Mouse (Mus musculus): ENCODE data around the gene Mapkap1. TPM values are rescaled to one million over a fixed set of nuclear protein-coding genes. Genes with fewer than 3 reads are reported as not detected.

Mapkap1 gene
- polyA plus RNA-seq, 1 experiment from 2014 or later = 94.3 TPM

GRCm38 (mm10) chr2:34563089-34563694 is 156.6 kb downstream of the Mapkap1 start:
- Histone ChIP-seq H3K4me3 (replicated peaks) (no peak overlapping the region), H3K27me3 (replicated peaks) (no peaks in the 10 kb centered on the region), H3K36me3 (no peaks in the 10 kb centered on the region), H3K9me3 (replicated peaks) (no peaks in the 10 kb centered on the region), H3K27ac (replicated peaks) (no peak overlapping the region), H3K4me1 (0 out of 2 replicates have a peak, but pooled peaks cover 10% of the 10 kb centered on the region), H3K4me2 (no peak overlapping the region), H3K9ac (replicated peaks) (no peak overlapping the region)
- no peak for ATAC-seq (ENCODE audit: low FRiP score)
- WGBS = 68% methylated on average over 12 of the region's 12 CpGs

- no peaks in the 10 kb centered on the region for H3K9me3 ChIP-seq (replicated peaks)
- no peak overlapping the region for H3K4me3 ChIP-seq (replicated peaks)
- H3K9ac ChIP-seq (replicated peaks) = no peak overlapping the region
- no peaks in the 10 kb centered on the region for H3K27me3 ChIP-seq (replicated peaks)
- H3K4me2 ChIP-seq = no peak overlapping the region
- no peaks in the 10 kb centered on the region for H3K36me3 ChIP-seq
- no peak for ATAC-seq (ENCODE audit: low FRiP score)
- H3K4me1 ChIP-seq = 0 out of 2 replicates have a peak, but pooled peaks cover 10% of the 10 kb centered on the region
- H3K27ac ChIP-seq (replicated peaks) = no peak overlapping the region
Observed at GRCm38 (mm10) chr2:34563865-34564264, 157.3 kb downstream of the Mapkap1 start.

GRCm38 (mm10) chr2:34566146-34566545 is 159.6 kb downstream of the Mapkap1 start:
- no peaks in the 10 kb centered on the region for H3K9me3 ChIP-seq (replicated peaks)
- no peak overlapping the region for H3K4me3 ChIP-seq (replicated peaks)
- H3K4me2 ChIP-seq = no peak overlapping the region
- no peak overlapping the region for H3K9ac ChIP-seq (replicated peaks)
- no peaks in the 10 kb centered on the region for H3K27me3 ChIP-seq (replicated peaks)
- WGBS = 73% methylated on average over 4 of the region's 4 CpGs
- H3K4me1 ChIP-seq = peaks cover 27% of the 10 kb centered on the region
- H3K27ac ChIP-seq (replicated peaks) = no peak overlapping the region
- no peak for ATAC-seq (ENCODE audit: low FRiP score)
- no peaks in the 10 kb centered on the region for H3K36me3 ChIP-seq

- no peaks in the 10 kb centered on the region for H3K27me3 ChIP-seq (replicated peaks)
- WGBS = 81% methylated on average over 1 of the region's 1 CpGs
- H3K4me2 ChIP-seq = no peak overlapping the region
- H3K4me1 ChIP-seq = peaks cover 30% of the 10 kb centered on the region
- no peak for ATAC-seq (ENCODE audit: low FRiP score)
- no peaks in the 10 kb centered on the region for H3K36me3 ChIP-seq
- no peak overlapping the region for H3K4me3 ChIP-seq (replicated peaks)
- H3K9ac ChIP-seq (replicated peaks) = no peak overlapping the region
- no peaks in the 10 kb centered on the region for H3K9me3 ChIP-seq (replicated peaks)
- H3K27ac ChIP-seq (replicated peaks) = no peak overlapping the region
Observed at GRCm38 (mm10) chr2:34566601-34567000, 160.0 kb downstream of the Mapkap1 start.

- H3K36me3 ChIP-seq = no peaks in the 10 kb centered on the region
- no peak overlapping the region for H3K27ac ChIP-seq (replicated peaks)
- WGBS = 84% methylated on average over 5 of the region's 5 CpGs
- peaks cover 45% of the 10 kb centered on the region for H3K4me1 ChIP-seq
- no peaks in the 10 kb centered on the region for H3K27me3 ChIP-seq (replicated peaks)
- no peaks in the 10 kb centered on the region for H3K9me3 ChIP-seq (replicated peaks)
- no peak overlapping the region for H3K9ac ChIP-seq (replicated peaks)
- no peak for ATAC-seq (ENCODE audit: low FRiP score)
- H3K4me3 ChIP-seq (replicated peaks) = no peak overlapping the region
- H3K4me2 ChIP-seq = no peak overlapping the region
Observed at GRCm38 (mm10) chr2:34569131-34569530, 162.6 kb downstream of the Mapkap1 start.

GRCm38 (mm10) chr2:34570378-34570777 is 163.8 kb downstream of the Mapkap1 start:
- H3K4me2 ChIP-seq = no peak overlapping the region
- no peaks in the 10 kb centered on the region for H3K9me3 ChIP-seq (replicated peaks)
- peak overlapping the region; percentile 62 for H3K27ac ChIP-seq (replicated peaks)
- H3K4me1 ChIP-seq = peaks cover 48% of the 10 kb centered on the region
- no peaks in the 10 kb centered on the region for H3K36me3 ChIP-seq
- H3K27me3 ChIP-seq (replicated peaks) = no peaks in the 10 kb centered on the region
- WGBS = 14% methylated on average over 6 of the region's 6 CpGs
- H3K4me3 ChIP-seq (replicated peaks) = no peak overlapping the region
- no peak overlapping the region for H3K9ac ChIP-seq (replicated peaks)
- no peak for ATAC-seq (ENCODE audit: low FRiP score)

GRCm38 (mm10) chr2:34571096-34571495 is 164.5 kb downstream of the Mapkap1 start:
- H3K9me3 ChIP-seq (replicated peaks) = no peaks in the 10 kb centered on the region
- no peaks in the 10 kb centered on the region for H3K36me3 ChIP-seq
- H3K9ac ChIP-seq (replicated peaks) = no peak overlapping the region
- H3K27ac ChIP-seq (replicated peaks) = no peak overlapping the region
- 4% methylated on average over 1 of the region's 1 CpGs for WGBS
- H3K4me3 ChIP-seq (replicated peaks) = no peak overlapping the region
- ATAC-seq (ENCODE audit: low FRiP score) = no peak
- H3K27me3 ChIP-seq (replicated peaks) = no peaks in the 10 kb centered on the region
- no peak overlapping the region for H3K4me2 ChIP-seq
- peaks cover 46% of the 10 kb centered on the region for H3K4me1 ChIP-seq

GRCm38 (mm10) chr2:34573073-34573472 is 166.5 kb downstream of the Mapkap1 start:
- 27% methylated on average over 4 of the region's 4 CpGs for WGBS
- no peaks in the 10 kb centered on the region for H3K9me3 ChIP-seq (replicated peaks)
- H3K9ac ChIP-seq (replicated peaks) = no peak overlapping the region
- H3K27ac ChIP-seq (replicated peaks) = no peak overlapping the region
- ATAC-seq (ENCODE audit: low FRiP score) = no peak
- no peak overlapping the region for H3K4me3 ChIP-seq (replicated peaks)
- no peaks in the 10 kb centered on the region for H3K36me3 ChIP-seq
- H3K4me2 ChIP-seq = no peak overlapping the region
- peaks cover 49% of the 10 kb centered on the region for H3K4me1 ChIP-seq
- H3K27me3 ChIP-seq (replicated peaks) = no peaks in the 10 kb centered on the region

- WGBS = 70% methylated on average over 8 of the region's 8 CpGs
- ATAC-seq (ENCODE audit: low FRiP score) = no peak
- H3K27ac ChIP-seq (replicated peaks) = no peak overlapping the region
- H3K4me2 ChIP-seq = no peak overlapping the region
- no peak overlapping the region for H3K4me3 ChIP-seq (replicated peaks)
- H3K9me3 ChIP-seq (replicated peaks) = no peaks in the 10 kb centered on the region
- no peaks in the 10 kb centered on the region for H3K27me3 ChIP-seq (replicated peaks)
- H3K9ac ChIP-seq (replicated peaks) = no peak overlapping the region
- H3K36me3 ChIP-seq = peaks cover 10% of the 10 kb centered on the region
- H3K4me1 ChIP-seq = peaks cover 12% of the 10 kb centered on the region
Observed at GRCm38 (mm10) chr2:34588546-34588945, 182.0 kb downstream of the Mapkap1 start.

GRCm38 (mm10) chr2:34591721-34592360 is 185.3 kb downstream of the Mapkap1 start:
- no peak for ATAC-seq (ENCODE audit: low FRiP score)
- no peak overlapping the region for H3K4me2 ChIP-seq
- no peak overlapping the region for H3K9ac ChIP-seq (replicated peaks)
- peaks cover 22% of the 10 kb centered on the region for H3K4me1 ChIP-seq
- H3K27me3 ChIP-seq (replicated peaks) = no peaks in the 10 kb centered on the region
- H3K36me3 ChIP-seq = no peaks in the 10 kb centered on the region
- no peaks in the 10 kb centered on the region for H3K9me3 ChIP-seq (replicated peaks)
- WGBS = 76% methylated on average over 16 of the region's 16 CpGs
- H3K4me3 ChIP-seq (replicated peaks) = no peak overlapping the region
- H3K27ac ChIP-seq (replicated peaks) = no peak overlapping the region

GRCm38 (mm10) chr2:34592361-34592960 is 185.9 kb downstream of the Mapkap1 start:
- ATAC-seq (ENCODE audit: low FRiP score) = no peak
- no peaks in the 10 kb centered on the region for H3K36me3 ChIP-seq
- H3K27ac ChIP-seq (replicated peaks) = no peak overlapping the region
- no peaks in the 10 kb centered on the region for H3K27me3 ChIP-seq (replicated peaks)
- H3K4me1 ChIP-seq = peaks cover 22% of the 10 kb centered on the region
- no peak overlapping the region for H3K9ac ChIP-seq (replicated peaks)
- H3K9me3 ChIP-seq (replicated peaks) = no peaks in the 10 kb centered on the region
- H3K4me2 ChIP-seq = no peak overlapping the region
- H3K4me3 ChIP-seq (replicated peaks) = no peak overlapping the region
- 82% methylated on average over 8 of the region's 8 CpGs for WGBS

- Histone ChIP-seq H3K9me3 (replicated peaks) (no peaks in the 10 kb centered on the region), H3K4me1 (peaks cover 17% of the 10 kb centered on the region), H3K4me3 (replicated peaks) (no peak overlapping the region), H3K27ac (replicated peaks) (no peak overlapping the region), H3K9ac (replicated peaks) (no peak overlapping the region), H3K4me2 (no peak overlapping the region), H3K27me3 (replicated peaks) (no peaks in the 10 kb centered on the region), H3K36me3 (no peaks in the 10 kb centered on the region)
- WGBS = 86% methylated on average over 5 of the region's 5 CpGs
- no peak for ATAC-seq (ENCODE audit: low FRiP score)
Observed at GRCm38 (mm10) chr2:34594001-34594400, 187.4 kb downstream of the Mapkap1 start.
